Mouse (Mus musculus) gastrocnemius, adult 2 months (tissue): ENCODE data around the gene 4931409K22Rik. TPM values are rescaled to one million over a fixed set of nuclear protein-coding genes. Genes with fewer than 3 reads are reported as not detected.
A peak's percentile ranks its signal among the peaks of the same experiment; 100 is the strongest.

Experiments used
- DNase-seq: peaks from one replicate; pipeline ENCODE4 v3.0.0; 2022
- H3K27ac ChIP-seq: fragments of 200-600 bp; 2 replicates; pipeline ENCODE4 v1.8.1; 2022; ENCODE audit warnings: mild to moderate bottlenecking
- H3K4me3 ChIP-seq: fragments of 200-600 bp; 2 replicates; pipeline ENCODE4 v1.8.1; 2022; ENCODE audit warnings: mild to moderate bottlenecking, moderate library complexity
- CTCF ChIP-seq: fragments of 200-600 bp; IDR thresholded peaks from 2 replicates; pipeline ENCODE4 v1.8.1; 2022; ENCODE audit warnings: antibody characterized with exemption, mild to moderate bottlenecking, moderate library complexity
- intact Hi-C: fragments of 180-260 bp; cut with DNase I; formaldehyde crosslinking; loops from one replicate; pipeline ENCODE4 v1.15.1; 2025
- total RNA-seq, 2 experiments: library from RNA; stranded (reverse); gene quantifications; 2 replicates each; pipeline ENCODE4 v1.2.3; 2021

Gene 4931409K22Rik
- total RNA-seq, 2 experiments from 2014 or later = not detected

- H3K4me3 ChIP-seq = peak overlapping the region; percentile 79
- no peak for TF ChIP-seq CTCF
- intact Hi-C loops = no loop called here
- peak; percentile 53 for DNase-seq
- H3K27ac ChIP-seq = peak overlapping the region; percentile 100
Observed at GRCm38 (mm10) chr5:24599137-24599536, 42.5 kb upstream of the 4931409K22Rik start.

DNA sequence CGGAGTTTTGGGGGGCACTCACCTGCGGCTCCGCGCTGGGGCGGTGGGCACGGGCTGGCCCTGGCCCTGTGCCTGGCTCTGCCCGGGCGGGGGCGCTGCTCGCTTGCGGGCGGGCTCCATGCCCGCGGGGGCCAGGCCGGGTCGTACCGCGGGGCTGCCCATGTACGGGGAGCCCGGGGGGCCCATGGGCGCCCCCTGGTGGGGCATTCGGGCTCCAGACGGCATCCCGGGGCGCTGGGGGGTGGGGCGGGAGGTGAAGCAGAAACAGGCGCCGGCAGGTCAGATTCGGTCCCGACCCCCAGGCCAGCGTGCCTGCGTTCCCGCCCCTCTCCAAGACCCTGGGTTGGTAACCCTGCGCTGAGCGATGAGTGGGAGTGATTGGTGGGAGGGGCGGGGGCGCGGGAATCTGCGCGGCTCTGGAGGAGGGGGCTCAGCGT is 42.0 kb upstream of the 4931409K22Rik start:
- intact Hi-C loops = no loop called here
- peak; percentile 77 for TF ChIP-seq CTCF
- Histone ChIP-seq H3K4me3 (peak overlapping the region; percentile 79), H3K27ac (peak overlapping the region; percentile 100)
- peak; percentile 86 for DNase-seq

DNA sequence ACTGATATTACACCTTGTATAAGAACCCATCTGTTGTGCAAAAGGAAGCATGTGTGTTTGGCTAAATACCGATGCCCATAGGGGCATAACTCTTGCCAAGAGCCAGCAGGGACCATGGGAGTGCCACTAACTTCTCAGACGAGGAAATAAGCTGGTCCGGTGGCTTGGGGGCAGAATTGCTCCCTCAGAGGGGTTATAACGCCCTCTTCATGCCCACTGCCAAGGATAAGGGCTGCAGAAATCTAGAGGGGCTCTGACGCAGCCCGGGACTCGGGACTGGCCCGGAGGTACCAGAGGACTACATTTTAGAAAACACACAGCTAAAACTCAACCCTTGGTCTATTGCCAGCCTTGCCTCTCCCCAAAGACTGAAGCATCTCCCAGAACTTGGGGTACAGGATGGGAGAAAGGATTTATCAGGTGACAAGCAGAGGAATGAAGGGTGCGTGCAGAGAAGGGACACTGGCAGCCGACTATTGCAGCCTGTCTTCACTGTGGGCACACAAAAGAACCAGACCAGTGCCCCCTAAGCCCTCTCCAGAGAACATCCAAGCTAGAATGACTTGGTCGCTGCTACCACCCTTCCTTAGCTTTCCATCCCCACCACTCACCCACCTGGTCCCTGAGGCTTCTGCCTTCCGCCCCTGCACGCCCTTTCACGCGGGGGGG is 41.4 kb upstream of the 4931409K22Rik start:
- TF ChIP-seq CTCF = no peak
- intact Hi-C loops = loop anchor here (1.0 to 2.0 kb wide), 2 partner anchors 21 to 88 kb away; partner anchors contain the start of gene Abcf2

GRCm38 (mm10) chr5:24597221-24597728 is 40.7 kb upstream of the 4931409K22Rik start:
- intact Hi-C loops = loop anchor here (1.0 to 2.0 kb wide), 2 partner anchors 20 to 87 kb away; partner anchors contain the start of gene Abcf2
- DNase-seq = peak; percentile 76
- peak; percentile 76 for TF ChIP-seq CTCF
- Histone ChIP-seq H3K4me3 (peak overlapping the region; percentile 69), H3K27ac (peak overlapping the region; percentile 80)

More for the DNA sequence above, 41.4 kb upstream of the 4931409K22Rik start:
- DNase-seq = peak; percentile 39
- H3K27ac ChIP-seq = peak overlapping the region; percentile 100
- peak overlapping the region; percentile 79 for H3K4me3 ChIP-seq

DNA sequence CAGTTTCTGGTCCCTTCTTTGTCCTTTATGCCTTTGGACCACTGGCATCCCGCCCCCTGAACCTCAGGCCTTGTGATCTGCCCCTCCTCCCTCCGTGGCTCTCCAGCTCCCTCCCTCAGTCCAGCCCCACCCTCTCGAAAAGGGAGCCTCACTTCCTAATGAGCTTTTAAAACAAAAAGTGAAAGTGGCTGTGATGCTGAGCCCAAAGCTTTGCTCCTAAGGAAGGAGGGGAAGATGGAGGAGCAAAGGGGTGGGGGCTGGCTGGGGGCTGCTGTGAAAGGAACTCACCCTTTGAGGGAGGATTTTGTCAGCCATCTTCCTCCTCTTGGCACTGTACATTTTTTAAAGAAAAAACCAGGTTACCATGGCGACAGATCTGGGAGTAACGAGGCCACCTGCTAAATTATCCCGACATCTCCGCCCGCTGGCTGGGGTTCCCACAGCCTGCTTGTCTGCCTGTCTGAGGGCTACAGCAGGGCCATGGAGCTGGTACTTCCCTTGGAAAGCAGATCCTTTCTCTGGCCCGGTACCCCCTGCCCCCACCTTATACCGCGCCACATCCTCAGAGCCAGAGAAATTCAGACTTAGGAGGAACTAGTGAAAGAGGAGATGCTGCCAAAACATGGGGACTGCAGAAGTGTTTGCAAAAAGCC is 40.0 kb upstream of the 4931409K22Rik start:
- Histone ChIP-seq H3K4me3 (peak overlapping the region; percentile 69), H3K27ac (peak overlapping the region; percentile 80)
- DNase-seq = peak; percentile 61
- intact Hi-C loops = loop anchor here (1.0 to 2.0 kb wide), 2 partner anchors 20 to 86 kb away; partner anchors contain the start of gene Abcf2
- no peak for TF ChIP-seq CTCF

- intact Hi-C loops = loop anchor here (2.0 kb wide), 1 partner anchor 19 kb away; the partner anchor contains the start of gene Abcf2
- no peak for DNase-seq
- Histone ChIP-seq H3K27ac (peak overlapping the region; percentile 80), H3K4me3 (no peak overlapping the region)
- peak; percentile 1; the same call in 1 of the 2 replicates for TF ChIP-seq CTCF
Observed at GRCm38 (mm10) chr5:24595786-24596380, 39.3 kb upstream of the 4931409K22Rik start.

DNA sequence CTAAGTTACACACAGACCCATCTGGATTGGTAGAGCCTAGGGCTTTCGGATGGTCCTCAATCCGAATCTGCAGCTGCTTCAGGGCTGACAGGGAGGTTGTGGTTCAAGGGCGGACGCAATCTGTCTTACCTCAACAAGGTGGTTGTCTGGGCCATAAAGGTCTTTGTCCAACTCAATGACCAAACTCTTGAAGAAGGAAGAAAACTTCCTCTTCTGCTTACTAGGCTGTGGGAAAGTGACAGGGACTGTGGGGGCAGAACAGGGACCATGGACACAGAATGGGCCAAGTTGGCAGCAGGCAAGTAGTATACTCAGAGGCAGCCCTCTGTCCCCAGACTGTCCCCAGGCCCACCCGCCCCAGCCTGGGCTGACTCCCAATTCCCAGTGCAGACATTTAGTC is 38.7 kb upstream of the 4931409K22Rik start:
- Histone ChIP-seq H3K27ac (no peak overlapping the region), H3K4me3 (no peak overlapping the region)
- intact Hi-C loops = no loop called here
- DNase-seq = no peak
- no peak for TF ChIP-seq CTCF

DNA sequence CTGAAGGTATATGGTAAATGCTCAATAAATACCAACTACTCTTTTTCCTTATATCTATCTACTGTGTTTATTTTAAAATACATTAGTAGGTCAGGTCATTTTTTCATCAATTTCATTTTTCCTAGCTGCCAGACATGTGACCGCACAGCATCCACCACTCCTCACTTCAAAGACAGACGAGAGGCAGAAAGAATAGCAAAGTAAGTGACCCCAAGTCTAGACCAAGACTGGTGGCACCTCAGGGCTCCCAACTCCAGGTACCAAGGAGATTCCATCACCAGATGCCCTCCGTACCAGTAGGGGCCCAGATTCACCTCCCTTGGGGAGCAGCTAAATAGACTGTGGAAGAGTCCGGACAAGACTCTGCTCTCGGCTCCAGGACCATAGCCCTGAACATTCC is 37.7 kb upstream of the 4931409K22Rik start:
- Histone ChIP-seq H3K27ac (no peak overlapping the region), H3K4me3 (no peak overlapping the region)
- TF ChIP-seq CTCF = no peak
- DNase-seq = no peak
- intact Hi-C loops = no loop called here

GRCm38 (mm10) chr5:24593928-24594327 is 37.3 kb upstream of the 4931409K22Rik start:
- no peak for DNase-seq
- intact Hi-C loops = no loop called here
- Histone ChIP-seq H3K4me3 (no peak overlapping the region), H3K27ac (no peak overlapping the region)
- TF ChIP-seq CTCF = no peak

DNA sequence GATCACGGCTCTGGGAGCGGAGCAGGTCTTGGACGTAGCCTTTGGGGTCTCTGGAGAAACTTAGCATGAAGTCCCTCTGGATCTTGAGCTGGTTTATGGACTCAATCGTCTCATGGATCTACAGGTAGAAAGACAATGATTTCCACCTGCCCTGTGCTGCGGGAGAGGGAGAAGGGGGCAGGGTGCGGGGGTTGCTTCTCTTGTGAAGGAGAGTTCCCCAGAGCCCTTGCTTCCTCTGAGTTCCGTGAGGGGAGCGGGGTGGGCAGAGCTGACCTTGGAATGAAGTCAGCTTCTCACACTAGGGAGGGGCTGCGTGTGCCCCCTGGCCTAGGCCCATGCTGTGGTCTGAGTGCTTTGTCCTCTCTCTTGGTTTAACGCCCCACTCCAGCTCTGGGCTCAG is 36.6 kb upstream of the 4931409K22Rik start:
- intact Hi-C loops = no loop called here
- H3K4me3 ChIP-seq = no peak overlapping the region

DNA sequence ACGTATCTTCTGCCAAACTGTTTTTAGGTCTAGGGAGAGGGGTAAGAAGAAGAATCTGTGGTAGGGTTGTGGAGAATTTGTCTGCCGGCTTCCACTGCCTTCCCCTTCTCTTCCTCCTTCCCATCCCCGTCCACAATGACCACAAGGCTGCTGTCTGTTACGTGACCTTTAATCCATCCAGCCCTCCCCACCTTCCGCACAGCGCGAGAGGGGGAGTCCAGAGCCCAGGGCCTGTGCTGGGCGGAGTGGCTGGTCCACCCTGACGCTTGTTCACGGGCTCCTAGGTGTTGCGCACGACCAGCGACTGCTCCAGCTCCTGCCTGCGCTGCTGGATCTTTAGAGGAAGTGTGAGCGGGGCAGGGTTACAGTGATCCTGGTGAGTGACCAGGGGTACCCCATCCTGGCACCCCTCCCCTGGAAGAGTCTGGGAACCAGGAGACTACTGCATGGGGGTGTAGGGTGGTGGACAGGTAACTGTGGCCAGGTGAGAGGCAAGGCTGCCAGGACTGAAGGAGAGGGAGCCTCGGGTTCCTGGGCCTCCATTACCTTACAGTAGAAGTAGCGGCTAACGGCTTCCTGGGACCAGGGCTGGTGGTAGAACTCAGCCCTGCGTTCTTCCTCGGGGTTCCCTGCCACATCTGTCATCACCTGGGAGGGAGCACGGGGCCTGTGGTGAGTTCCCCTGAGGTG is 36.0 kb upstream of the 4931409K22Rik start:
- peak overlapping the region; percentile 83 for H3K27ac ChIP-seq
- intact Hi-C loops = no loop called here
- TF ChIP-seq CTCF = no peak

More for the DNA sequence above, 36.6 kb upstream of the 4931409K22Rik start:
- H3K27ac ChIP-seq = no peak overlapping the region
- no peak for TF ChIP-seq CTCF
- DNase-seq = no peak

More for the DNA sequence above, 36.0 kb upstream of the 4931409K22Rik start:
- H3K4me3 ChIP-seq = peak overlapping the region; percentile 59
- DNase-seq = no peak
